Mouse (Mus musculus) C2C12 (cell line): ENCODE measurements around the gene Shisa5.

Experiments
- CEBPB ChIP-seq: IDR thresholded peaks from one replicate; pipeline ENCODE4 v1.6.1; 2011; ENCODE audit warnings: low read depth, mild to moderate bottlenecking, control low read depth, moderate library complexity
- CTCF ChIP-seq: IDR thresholded peaks from one replicate; pipeline ENCODE4 v1.5.1; 2011; ENCODE audit not compliant: control insufficient read depth, insufficient read depth, insufficient read length
- MAX ChIP-seq: IDR thresholded peaks from one replicate; pipeline ENCODE4 v1.6.1; 2011; ENCODE audit warnings: mild to moderate bottlenecking, control low read depth
- MYOD1 ChIP-seq: IDR thresholded peaks from one replicate; pipeline ENCODE4 v1.6.1; 2011; ENCODE audit warnings: low read depth; ENCODE audit not compliant: control insufficient read depth, insufficient read length
- MYOG ChIP-seq: IDR thresholded peaks from one replicate; pipeline ENCODE4 v1.6.1; 2011; ENCODE audit not compliant: control insufficient read depth, insufficient read length; ENCODE audit errors: extremely low read depth

DNA sequence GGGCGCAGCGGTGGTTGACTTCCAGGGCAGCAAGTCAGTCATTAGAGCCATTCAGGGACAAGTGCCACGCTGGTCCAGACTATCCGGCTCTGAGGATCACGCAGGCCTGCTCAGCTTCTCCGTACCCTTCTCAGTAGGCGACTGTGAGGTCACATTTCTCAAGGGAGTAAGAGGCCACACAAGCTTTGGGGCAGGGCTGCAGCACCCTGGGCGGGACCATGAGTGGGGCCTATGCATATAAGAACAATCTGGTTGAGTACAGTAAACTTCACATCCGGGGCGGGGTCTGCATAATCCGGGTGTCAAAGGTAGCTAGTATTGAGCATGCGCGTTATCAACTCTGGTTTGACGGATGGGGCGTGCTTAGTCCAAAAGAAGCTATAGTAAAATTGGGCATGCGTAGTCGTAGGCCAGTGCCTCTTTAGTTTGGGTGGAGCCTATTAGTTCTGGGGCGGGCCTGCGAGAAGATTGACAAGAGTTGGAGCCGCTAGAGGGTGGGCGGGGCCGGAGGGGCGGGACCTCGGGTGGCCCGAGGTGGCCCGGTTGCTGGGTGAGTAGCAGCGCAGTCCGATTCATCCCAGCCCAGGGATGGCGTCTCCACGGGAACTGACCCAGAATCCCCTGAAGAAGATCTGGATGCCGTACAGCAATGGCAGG, 46.8 kb upstream of the Shisa5 start, which contains the start of gene Pfkfb4:
- TF ChIP-seq CTCF (no peak), MYOD1 (no peak), CEBPB (no peak), MAX (no peak), MYOG (no peak)
